Mouse (Mus musculus) MEL (cell line): ENCODE data around the gene Evpl. TPM values are rescaled to one million over a fixed set of nuclear protein-coding genes. Genes with fewer than 3 reads are reported as not detected.

Source experiments
- DNase-seq: peaks from one replicate; pipeline ENCODE4 v3.0.0; 2011; ENCODE audit warnings: low read depth, low spot score
- H3K27ac ChIP-seq: 2 replicates; pipeline ENCODE4 v1.5.1; 2012; ENCODE audit warnings: low read depth, mild to moderate bottlenecking, control low read depth, low read length, moderate library complexity; ENCODE audit not compliant: control insufficient read depth
- H3K27me3 ChIP-seq, 2 experiments: fragments of 150-350 bp in 1 of 2; sonication (generic) in 1 of 2; 2 replicates each; pipeline ENCODE4 v1.6.1; 2012; ENCODE audit warnings: low read length in 2 of 2, mild to moderate bottlenecking in 2 of 2, improper control_type of control experiment in 1 of 2, moderate library complexity in 1 of 2; ENCODE audit not compliant: insufficient read depth in 2 of 2, control insufficient read depth in 1 of 2
- H3K36me3 ChIP-seq, 2 experiments: 2 replicates each; pipeline ENCODE4 v1.6.1; 2012 to 2014; ENCODE audit warnings: low read length in 2 of 2, improper control_type of control experiment in 1 of 2, inconsistent platforms in 1 of 2, mild to moderate bottlenecking in 1 of 2; ENCODE audit not compliant: insufficient read depth in 2 of 2, control insufficient read depth in 1 of 2
- H3K4me1 ChIP-seq, 2 experiments: fragments of 150-350 bp in 1 of 2; sonication (generic) in 1 of 2; 2 replicates each; pipeline ENCODE4 v1.6.1; 2012; ENCODE audit warnings: low read length in 2 of 2, improper control_type of control experiment in 1 of 2, mild to moderate bottlenecking in 1 of 2; ENCODE audit not compliant: insufficient read depth in 2 of 2, control insufficient read depth in 1 of 2
- H3K4me3 ChIP-seq, 2 experiments: fragments of 150-350 bp in 1 of 2; sonication (generic) in 1 of 2; 2 replicates each; pipeline ENCODE4 v1.5.1; 2012; ENCODE audit warnings: low read depth in 2 of 2, low read length in 2 of 2, mild to moderate bottlenecking in 2 of 2, moderate library complexity in 2 of 2, control low read depth in 1 of 2, improper control_type of control experiment in 1 of 2; ENCODE audit not compliant: control insufficient read depth in 1 of 2, insufficient read depth in 1 of 2
- H3K79me2 ChIP-seq: 2 replicates; pipeline ENCODE4 v1.6.1; 2012; ENCODE audit warnings: mild to moderate bottlenecking, low read length, moderate library complexity; ENCODE audit not compliant: control insufficient read depth, poor library complexity, insufficient read depth
- H3K9ac ChIP-seq: 2 replicates; pipeline ENCODE4 v1.6.1; 2012; ENCODE audit warnings: low read depth, mild to moderate bottlenecking, control low read depth, low read length, moderate library complexity; ENCODE audit not compliant: control insufficient read depth, poor library complexity, severe bottlenecking
- H3K9me3 ChIP-seq: fragments of 150-350 bp; sonication (generic); replicated peaks from 2 replicates; pipeline ENCODE4 v1.6.1; 2012; ENCODE audit warnings: mild to moderate bottlenecking, low read length, improper control_type of control experiment, moderate library complexity; ENCODE audit not compliant: insufficient read depth
- CHD1 ChIP-seq: IDR thresholded peaks from 2 replicates; pipeline ENCODE4 v1.6.1; 2012; ENCODE audit warnings: low read depth, mild to moderate bottlenecking, inconsistent platforms, low read length, improper control_type of control experiment
- CTCF ChIP-seq, 3 experiments: IDR thresholded peaks in 2 of 3; conservative IDR thresholded peaks in 1 of 3; 2 replicates each; pipeline ENCODE4 v1.5.1; 2011 to 2012; ENCODE audit warnings: low read length in 3 of 3, low read depth in 2 of 3, mild to moderate bottlenecking in 2 of 3, improper control_type of control experiment in 1 of 3, inconsistent platforms in 1 of 3, mixed read lengths in 1 of 3, moderate library complexity in 1 of 3; ENCODE audit not compliant: control insufficient read depth in 1 of 3, insufficient read depth in 1 of 3, poor library complexity in 1 of 3, severe bottlenecking in 1 of 3
- E2F4 ChIP-seq: IDR thresholded peaks from 2 replicates; pipeline ENCODE4 v1.6.1; 2011; ENCODE audit warnings: low read depth, low read length, improper control_type of control experiment, borderline replicate concordance
- EP300 ChIP-seq, 2 experiments: IDR thresholded peaks; 2 replicates each; pipeline ENCODE4 v1.6.1; 2011; ENCODE audit warnings: improper control_type of control experiment in 2 of 2, low read length in 2 of 2, low read depth in 1 of 2, mild to moderate bottlenecking in 1 of 2
- GABPA ChIP-seq: IDR thresholded peaks from 2 replicates; pipeline ENCODE4 v1.6.1; 2012; ENCODE audit warnings: low read depth, mild to moderate bottlenecking, inconsistent platforms, low read length, improper control_type of control experiment, moderate library complexity
- HCFC1 ChIP-seq: IDR thresholded peaks from 2 replicates; pipeline ENCODE4 v1.6.1; 2012; ENCODE audit warnings: low read depth, mild to moderate bottlenecking, inconsistent platforms, low read length, improper control_type of control experiment, moderate library complexity
- JUND ChIP-seq: IDR thresholded peaks from 2 replicates; pipeline ENCODE4 v1.6.1; 2011; ENCODE audit warnings: low read depth, mild to moderate bottlenecking, improper control_type of control experiment, low read length
- KAT2A ChIP-seq: conservative IDR thresholded peaks from 2 replicates; pipeline ENCODE4 v1.6.1; 2012; ENCODE audit warnings: low read depth, low read length, improper control_type of control experiment, inconsistent platforms
- MAFK ChIP-seq: IDR thresholded peaks from 2 replicates; pipeline ENCODE4 v1.6.1; 2011; ENCODE audit warnings: low read depth, mild to moderate bottlenecking, low read length, improper control_type of control experiment, borderline replicate concordance
- MEF2A ChIP-seq: IDR thresholded peaks from 2 replicates; pipeline ENCODE4 v1.6.1; 2014; ENCODE audit warnings: low read depth, mild to moderate bottlenecking, inconsistent platforms, low read length, improper control_type of control experiment; ENCODE audit not compliant: poor library complexity, insufficient replicate concordance, severe bottlenecking; ENCODE audit errors: extremely low read depth
- MXI1 ChIP-seq: IDR thresholded peaks from 2 replicates; pipeline ENCODE4 v1.6.1; 2011; ENCODE audit warnings: mild to moderate bottlenecking, low read depth, low read length, improper control_type of control experiment
- MYC ChIP-seq: IDR thresholded peaks from 2 replicates; pipeline ENCODE4 v1.6.1; 2011; ENCODE audit warnings: low read depth, mild to moderate bottlenecking, low read length, improper control_type of control experiment, moderate library complexity
- NELFE ChIP-seq: IDR thresholded peaks from 2 replicates; pipeline ENCODE4 v1.6.1; 2011; ENCODE audit warnings: low read depth, low read length, improper control_type of control experiment
- POLR2A ChIP-seq, 2 experiments: IDR thresholded peaks; 2 replicates each; pipeline ENCODE4 v1.6.1; 2011 to 2012; ENCODE audit warnings: low read length in 2 of 2, mild to moderate bottlenecking in 2 of 2, control low read depth in 1 of 2, improper control_type of control experiment in 1 of 2, low read depth in 1 of 2, moderate library complexity in 1 of 2; ENCODE audit not compliant: control insufficient read depth in 1 of 2, insufficient read depth in 1 of 2, poor library complexity in 1 of 2
- POLR2AphosphoS5 ChIP-seq: IDR thresholded peaks from 2 replicates; pipeline ENCODE4 v1.6.1; 2012; ENCODE audit warnings: low read depth, borderline replicate concordance, mild to moderate bottlenecking, inconsistent platforms, low read length, moderate library complexity, mixed read lengths
- RCOR1 ChIP-seq: IDR thresholded peaks from 2 replicates; pipeline ENCODE4 v1.6.1; 2012; ENCODE audit warnings: low read depth, mild to moderate bottlenecking, inconsistent platforms, low read length, improper control_type of control experiment
- SIN3A ChIP-seq: IDR thresholded peaks from 2 replicates; pipeline ENCODE4 v1.6.1; 2012; ENCODE audit warnings: low read length, improper control_type of control experiment, inconsistent platforms
- SMC3 ChIP-seq: IDR thresholded peaks from 2 replicates; pipeline ENCODE4 v1.6.1; 2011; ENCODE audit warnings: low read depth, low read length, improper control_type of control experiment
- TBP ChIP-seq: IDR thresholded peaks from 2 replicates; pipeline ENCODE4 v1.8.0; 2011; ENCODE audit warnings: low read depth, low read length, improper control_type of control experiment
- USF2 ChIP-seq, 2 experiments: IDR thresholded peaks; 2 replicates each; pipeline ENCODE4 v1.6.1; 2011 to 2012; ENCODE audit warnings: improper control_type of control experiment in 2 of 2, low read length in 2 of 2, borderline replicate concordance in 1 of 2, inconsistent platforms in 1 of 2, low read depth in 1 of 2, mild to moderate bottlenecking in 1 of 2; ENCODE audit not compliant: insufficient read depth in 1 of 2
- ZC3H11A ChIP-seq: IDR thresholded peaks from 2 replicates; pipeline ENCODE4 v1.6.1; 2012; ENCODE audit warnings: low read depth, mild to moderate bottlenecking, inconsistent platforms, low read length, improper control_type of control experiment
- ZKSCAN1 ChIP-seq: IDR thresholded peaks from 2 replicates; pipeline ENCODE4 v1.6.1; 2012; ENCODE audit warnings: low read depth, mild to moderate bottlenecking, inconsistent platforms, low read length, improper control_type of control experiment, moderate library complexity
- polyA plus RNA-seq, 2 experiments: library from polyadenylated mRNA; stranded (reverse) in 1 of 2; unstranded in 1 of 2; fragments of >175 nt in 1 of 2; fragments of >200 nt in 1 of 2; gene quantifications; 2 replicates each; pipeline versions ENCODE4 v1.2.1 to v1.2.4; 2012; ENCODE audit warnings: low replicate concordance in 2 of 2, low read depth in 1 of 2; ENCODE audit not compliant: insufficient read length in 2 of 2, insufficient read depth in 1 of 2, missing spikeins in 1 of 2
- total RNA-seq: library from RNA; depleted of rRNA; stranded (reverse); fragments of 300-350 nt; gene quantifications from 2 replicates; pipeline ENCODE4 v1.2.3, GENCODE M21; 2012

Gene Evpl
- total and polyA plus RNA-seq, 3 experiments: 0.39 to 0.78 TPM; not detected in 1

GRCm38 (mm10) chr11:116244580-116244979 lies 6.7 kb upstream of the Evpl start:
- no peak for TF ChIP-seq MAFK
- no peak for TF ChIP-seq USF2 (IDR thresholded peaks at IDR 0.05; ENCODE audit: borderline replicate concordance in 1 of 2, insufficient read depth in 1 of 2, low read depth in 1 of 2, low read length in 2 of 2)
- no peak for TF ChIP-seq POLR2A (IDR thresholded peaks at IDR 0.05; ENCODE audit: control insufficient read depth in 1 of 2, insufficient read depth in 1 of 2, low read depth in 1 of 2, low read length in 2 of 2, poor library complexity in 1 of 2)
- TF ChIP-seq MYC: no peak
- TF ChIP-seq SIN3A: no peak
- no peak for TF ChIP-seq TBP
- no peak for TF ChIP-seq MXI1
- no peak for TF ChIP-seq JUND
- no peak for TF ChIP-seq CTCF (IDR thresholded peaks at IDR 0.05 in 2 of 3, conservative IDR thresholded peaks at IDR 0.05 in 1 of 3; ENCODE audit: control insufficient read depth in 1 of 3, insufficient read depth in 1 of 3, low read depth in 2 of 3, low read length in 3 of 3, poor library complexity in 1 of 3, severe bottlenecking in 1 of 3)
- no peak for TF ChIP-seq SMC3
- TF ChIP-seq CHD1: no peak
- TF ChIP-seq HCFC1: no peak
- no peak for TF ChIP-seq ZKSCAN1
- no peak overlapping the region for H3K27ac ChIP-seq
- H3K9me3 ChIP-seq: no peaks in the 10 kb centered on the region
- H3K27me3 ChIP-seq: no peaks in the 10 kb centered on the region
- no peak overlapping the region for H3K9ac ChIP-seq
- DNase-seq: no peak
- H3K79me2 ChIP-seq: no peaks in the 10 kb centered on the region
- no peak overlapping the region for H3K4me3 ChIP-seq
- peaks cover 0 to 8% of the 10 kb centered on the region in 2 experiments; a peak in 2 of 4 replicates for H3K36me3 ChIP-seq
- no peaks in the 10 kb centered on the region for H3K4me1 ChIP-seq

- H3K36me3 ChIP-seq: peaks cover 0 to 2% of the 10 kb centered on the region in 2 experiments; a peak in 1 of 4 replicates
- H3K9me3 ChIP-seq: no peaks in the 10 kb centered on the region
- no peak overlapping the region for H3K4me3 ChIP-seq
- H3K27ac ChIP-seq: no peak overlapping the region
- H3K79me2 ChIP-seq: no peaks in the 10 kb centered on the region
- TF ChIP-seq EP300 (IDR thresholded peaks at IDR 0.05; ENCODE audit: low read depth in 1 of 2, low read length in 2 of 2) (no peak), ZKSCAN1 (no peak), USF2 (IDR thresholded peaks at IDR 0.05; ENCODE audit: borderline replicate concordance in 1 of 2, insufficient read depth in 1 of 2, low read depth in 1 of 2, low read length in 2 of 2) (no peak), CHD1 (no peak), GABPA (no peak), MXI1 (no peak), TBP (no peak), POLR2A (IDR thresholded peaks at IDR 0.05; ENCODE audit: control insufficient read depth in 1 of 2, insufficient read depth in 1 of 2, low read depth in 1 of 2, low read length in 2 of 2, poor library complexity in 1 of 2) (no peak), E2F4 (no peak), ZC3H11A (no peak), POLR2AphosphoS5 (no peak), HCFC1 (no peak), JUND (no peak), NELFE (no peak), RCOR1 (no peak), MAFK (no peak), CTCF (IDR thresholded peaks at IDR 0.05 in 2 of 3, conservative IDR thresholded peaks at IDR 0.05 in 1 of 3; ENCODE audit: control insufficient read depth in 1 of 3, insufficient read depth in 1 of 3, low read depth in 2 of 3, low read length in 3 of 3, poor library complexity in 1 of 3, severe bottlenecking in 1 of 3) (no peak), SMC3 (no peak), MEF2A (no peak), KAT2A (no peak)
- H3K4me1 ChIP-seq: no peaks in the 10 kb centered on the region; a peak in 1 of 4 replicates
- DNase-seq: no peak
- no peak overlapping the region for H3K9ac ChIP-seq
- peaks cover 2 to 4% of the 10 kb centered on the region in 2 experiments; a peak in 2 of 4 replicates for H3K27me3 ChIP-seq
These were observed 3.9 kb upstream of the Evpl start for GRCm38 (mm10) chr11:116241744-116242235.
